Mouse (Mus musculus) embryonic stem cell, embryonic (primary cell): ENCODE results near the gene Krba1.

Source experiments
- CTCF ChIA-PET, 4 experiments: fragments of 300-600 bp in 2 of 4; fragments of 350-600 bp in 2 of 4; sonication (Branson Sonifier 250); formaldehyde crosslinking; loops; one replicate each; lab custom pipeline; 2022; ENCODE audit warnings: inconsistent platforms in 2 of 4; lab: Charles Lee
- POLR2A ChIA-PET, 4 experiments: fragments of 300-600 bp in 2 of 4; fragments of 350-600 bp in 2 of 4; sonication (Branson Sonifier 250); formaldehyde crosslinking; loops; one replicate each; lab custom pipeline; 2022; ENCODE audit warnings: antibody characterized with exemption in 4 of 4, inconsistent platforms in 1 of 4; lab: Charles Lee

Gene Krba1

DNA sequence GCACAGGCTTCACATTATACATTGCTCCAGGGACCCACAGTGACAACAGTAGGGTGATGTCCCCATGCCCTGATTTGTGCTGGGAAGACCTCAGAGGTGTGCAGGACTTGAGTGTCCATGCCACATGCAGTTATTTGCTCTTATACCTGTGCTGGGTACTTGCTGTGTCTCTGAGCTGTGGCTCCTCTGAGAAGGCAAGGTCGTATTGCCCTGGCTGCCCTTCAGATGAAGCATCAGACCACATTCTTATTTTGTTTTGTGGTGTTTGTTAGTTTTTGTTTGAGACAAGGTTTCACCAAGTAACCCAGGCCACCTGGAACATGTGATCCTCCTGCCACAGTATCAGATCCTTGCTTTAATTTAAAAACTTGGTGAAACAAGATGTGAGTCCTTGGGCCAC, 19.5 kb downstream of the Krba1 start:
- POLR2A ChIA-PET, result no interaction called here

DNA sequence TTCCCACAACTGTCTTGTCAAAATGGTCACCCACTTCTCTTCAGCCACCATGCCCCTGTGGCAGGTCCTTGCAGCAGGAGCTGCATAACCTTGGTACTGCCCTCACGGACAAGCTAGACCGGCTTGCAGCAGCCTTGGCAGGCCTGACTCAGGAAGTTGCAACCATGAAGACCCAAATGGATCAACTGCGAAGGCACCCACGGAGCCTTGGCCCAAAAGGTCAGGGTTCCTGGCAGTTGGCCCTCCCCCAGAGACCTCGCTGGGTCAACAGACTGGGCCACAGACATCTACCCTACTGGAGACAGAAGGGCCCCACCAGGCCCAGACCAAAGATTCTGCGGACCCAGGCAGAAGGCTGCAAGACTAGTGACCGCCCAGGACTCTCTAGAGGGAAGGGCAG, 20.2 kb downstream of the Krba1 start:
- ChIA-PET POLR2A (no interaction called here), CTCF (interaction anchor here in 2 of 4 experiments (0.5 to 0.6 kb wide), 3 partner anchors 8 to 238 kb away, joined by 4 to 10 read pairs (median 5); no protein-coding TSS in a partner anchor)

More for the DNA sequence above, 19.5 kb downstream of the Krba1 start:
- CTCF ChIA-PET, result interaction anchor here in 1 of 4 experiments (0.5 to 0.8 kb wide), 2 partner anchors 21 to 232 kb away, joined by 4 to 10 read pairs; partner anchors contain the start of gene Gimap8

DNA sequence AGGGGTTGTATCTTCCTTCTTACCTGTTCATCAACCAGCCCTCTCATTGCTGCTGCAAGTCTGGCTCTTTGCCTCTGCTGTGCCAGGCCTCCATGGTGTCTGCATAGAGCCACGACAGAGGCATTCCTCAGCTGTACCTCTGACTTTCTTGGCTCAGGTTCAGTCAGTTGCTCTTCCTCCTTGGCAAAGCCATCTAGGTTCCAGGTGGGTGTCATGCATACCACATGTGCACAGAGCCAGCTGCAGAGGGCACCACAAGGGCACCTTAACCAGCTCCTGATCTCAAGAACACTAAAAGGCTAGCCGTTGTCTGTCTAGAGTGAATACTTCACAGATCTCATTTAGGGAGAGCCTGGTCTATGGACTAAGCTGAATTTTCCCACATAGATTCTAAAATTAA, 21.1 kb downstream of the Krba1 start:
- CTCF ChIA-PET, result no interaction called here
- POLR2A ChIA-PET, result no interaction called here

DNA sequence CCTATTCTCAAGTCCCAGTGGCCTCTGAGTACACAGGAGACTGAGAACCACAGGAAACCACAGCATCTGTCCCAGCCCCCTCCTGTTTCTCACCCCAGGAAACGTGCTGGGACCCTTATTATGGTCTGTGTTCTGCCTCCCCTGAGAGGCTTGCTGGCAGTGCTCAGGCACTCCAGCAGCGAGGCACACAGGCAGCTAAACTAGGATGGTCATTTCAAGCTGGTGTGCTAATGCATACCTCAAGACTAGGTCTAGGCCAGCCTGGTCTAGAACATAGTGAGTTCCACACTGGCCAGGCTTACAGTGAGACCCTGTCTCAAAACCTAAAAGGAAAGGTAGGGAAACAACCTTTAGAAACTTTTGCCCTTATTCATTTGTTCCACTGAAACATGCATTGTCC, 25.3 kb downstream of the Krba1 start:
- POLR2A ChIA-PET, result interaction anchor here in 1 of 4 experiments (0.5 kb wide), 1 partner anchor 24 kb away, joined by 3 read pairs; no protein-coding TSS in a partner anchor
- CTCF ChIA-PET, result interaction anchor here in 1 of 4 experiments (0.5 kb wide), 1 partner anchor 118 kb away, joined by 3 read pairs; no protein-coding TSS in a partner anchor

DNA sequence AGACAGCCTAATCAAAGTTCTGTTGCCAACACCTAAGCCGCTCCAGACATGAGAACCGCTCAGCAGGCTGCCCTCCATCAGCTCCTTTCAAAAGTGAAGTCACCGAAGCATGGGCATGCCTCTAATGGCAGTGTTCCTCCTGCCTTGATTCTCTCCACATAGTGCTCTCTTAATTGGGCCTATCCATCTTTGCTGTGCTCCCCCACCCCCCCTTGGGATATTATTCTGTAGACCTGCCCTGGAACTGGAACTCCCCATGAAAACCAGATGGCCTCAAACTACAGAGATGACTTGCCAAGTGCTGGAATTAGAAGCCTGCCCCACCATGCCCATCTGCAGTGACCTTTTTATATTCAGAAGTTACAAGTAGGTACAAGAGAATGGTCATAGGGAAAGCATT, 27.9 kb downstream of the Krba1 start:
- CTCF ChIA-PET, result interaction anchor here in 2 of 4 experiments (0.5 to 1.0 kb wide), 3 partner anchors 135 to 347 kb away, joined by 4 to 7 read pairs (median 4); partner anchors contain the start of gene Gimap3 (in 1 of the 2)
- POLR2A ChIA-PET, result interaction anchor here in 1 of 4 experiments (0.7 kb wide), 1 partner anchor 130 kb away, joined by 3 read pairs; no protein-coding TSS in a partner anchor

DNA sequence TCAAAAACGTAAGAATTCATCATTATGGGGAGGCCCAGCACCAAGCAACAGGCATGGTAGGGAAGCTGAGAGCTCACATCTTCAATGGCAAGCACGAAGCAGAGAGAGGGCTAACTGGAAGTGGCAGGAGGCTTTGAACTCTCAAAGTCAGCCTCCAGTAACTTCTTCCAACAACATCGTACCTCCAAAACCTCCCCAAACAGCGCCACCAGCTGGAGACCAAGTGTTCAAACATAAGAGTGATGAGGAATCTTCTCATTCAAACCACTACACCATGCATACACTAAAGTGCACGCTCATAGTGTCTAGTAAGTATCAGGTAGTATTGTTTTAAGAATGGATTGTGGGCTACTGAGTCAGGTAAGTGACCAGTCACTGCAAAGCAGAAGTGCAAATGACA, 28.7 kb downstream of the Krba1 start:
- POLR2A ChIA-PET, result interaction anchor here in 2 of 4 experiments (0.6 to 1.2 kb wide), 2 partner anchors 12 to 97 kb away, joined by 3 to 5 read pairs; no protein-coding TSS in a partner anchor
- CTCF ChIA-PET, result interaction anchor here in 3 of 4 experiments (0.6 to 1.4 kb wide), 3 partner anchors 134 to 334 kb away, joined by 3 to 4 read pairs (median 3); no protein-coding TSS in a partner anchor

DNA sequence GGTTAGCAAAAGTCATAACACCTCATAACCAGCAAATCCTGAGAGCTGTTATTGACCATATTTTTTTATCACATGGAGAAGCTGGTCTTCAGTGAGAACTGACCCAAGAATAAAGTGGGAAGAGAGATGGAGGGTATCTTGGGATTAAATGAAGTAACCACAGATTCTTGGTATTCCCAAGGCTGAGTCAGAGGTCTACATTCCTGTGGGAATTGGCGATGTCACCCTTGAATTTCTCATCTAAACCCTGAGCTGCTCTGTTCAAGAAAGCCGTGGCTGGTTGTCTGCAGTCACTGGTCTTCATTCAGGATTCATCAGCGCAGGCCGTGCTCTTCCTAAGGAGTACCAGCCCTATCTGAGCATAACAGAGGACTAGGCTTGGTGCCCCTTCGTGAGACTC, 31.6 kb downstream of the Krba1 start:
- CTCF ChIA-PET, result interaction anchor here in 1 of 4 experiments (0.6 kb wide), 1 partner anchor 484 kb away, joined by 3 read pairs; no protein-coding TSS in a partner anchor
- POLR2A ChIA-PET, result no interaction called here

DNA sequence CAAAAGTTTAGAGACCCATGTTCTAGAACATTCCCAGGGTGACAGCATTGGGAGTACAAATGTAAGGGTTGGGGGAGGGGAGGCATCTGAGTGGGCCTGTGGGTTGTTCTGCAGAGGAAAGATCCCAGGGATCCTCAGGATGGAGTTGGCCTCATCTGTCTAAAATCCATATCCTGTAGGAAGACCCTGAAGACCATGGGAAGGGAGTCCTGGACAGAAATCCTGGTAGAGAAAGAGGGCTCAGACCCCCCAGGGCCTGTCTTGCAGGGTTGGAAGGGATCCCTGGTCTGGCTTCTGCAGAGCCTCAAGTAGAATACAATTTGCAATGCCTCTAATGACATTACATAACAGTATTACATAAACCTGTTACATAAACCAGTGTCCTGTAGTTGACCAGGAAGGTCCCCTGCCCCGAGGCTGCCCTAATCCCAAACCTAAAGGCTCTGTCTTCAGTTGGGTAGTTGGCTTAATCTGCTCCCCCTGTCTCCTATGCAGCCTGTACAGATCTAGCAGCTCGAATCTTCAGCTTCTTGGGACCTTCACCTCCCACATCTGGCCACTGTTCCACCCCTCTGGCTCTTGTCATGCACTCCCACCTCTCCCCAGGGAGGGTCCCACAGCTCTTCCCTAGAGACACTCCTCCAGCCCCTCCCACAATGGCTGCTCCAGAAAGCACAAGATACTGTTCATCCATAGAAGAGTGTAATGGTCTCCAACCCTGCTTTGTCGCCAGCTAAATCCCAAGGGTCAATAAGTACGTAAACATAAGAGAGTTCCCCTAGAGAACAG, 33.6 kb downstream of the Krba1 start:
- ChIA-PET POLR2A (no interaction called here), CTCF (no interaction called here)

DNA sequence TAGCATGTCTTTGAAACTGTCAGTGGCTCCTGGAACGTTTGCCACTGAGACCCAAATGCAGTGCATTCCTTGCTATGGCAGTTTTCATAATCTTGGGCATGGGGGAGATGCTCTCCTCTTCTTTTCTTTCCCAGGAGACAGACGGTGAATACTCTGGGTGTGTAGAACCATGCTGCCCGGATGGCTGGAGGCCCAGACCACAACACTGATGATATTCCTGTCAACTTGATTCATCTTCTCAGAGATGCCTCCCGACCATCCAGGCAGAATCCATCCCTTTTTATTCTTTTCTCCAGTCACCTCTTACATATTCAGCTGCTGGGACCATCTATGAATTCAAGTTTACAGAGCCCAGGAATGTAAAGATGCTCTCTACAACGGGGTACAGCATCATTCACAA, 35.4 kb downstream of the Krba1 start:
- ChIA-PET CTCF (no interaction called here), POLR2A (no interaction called here)

DNA sequence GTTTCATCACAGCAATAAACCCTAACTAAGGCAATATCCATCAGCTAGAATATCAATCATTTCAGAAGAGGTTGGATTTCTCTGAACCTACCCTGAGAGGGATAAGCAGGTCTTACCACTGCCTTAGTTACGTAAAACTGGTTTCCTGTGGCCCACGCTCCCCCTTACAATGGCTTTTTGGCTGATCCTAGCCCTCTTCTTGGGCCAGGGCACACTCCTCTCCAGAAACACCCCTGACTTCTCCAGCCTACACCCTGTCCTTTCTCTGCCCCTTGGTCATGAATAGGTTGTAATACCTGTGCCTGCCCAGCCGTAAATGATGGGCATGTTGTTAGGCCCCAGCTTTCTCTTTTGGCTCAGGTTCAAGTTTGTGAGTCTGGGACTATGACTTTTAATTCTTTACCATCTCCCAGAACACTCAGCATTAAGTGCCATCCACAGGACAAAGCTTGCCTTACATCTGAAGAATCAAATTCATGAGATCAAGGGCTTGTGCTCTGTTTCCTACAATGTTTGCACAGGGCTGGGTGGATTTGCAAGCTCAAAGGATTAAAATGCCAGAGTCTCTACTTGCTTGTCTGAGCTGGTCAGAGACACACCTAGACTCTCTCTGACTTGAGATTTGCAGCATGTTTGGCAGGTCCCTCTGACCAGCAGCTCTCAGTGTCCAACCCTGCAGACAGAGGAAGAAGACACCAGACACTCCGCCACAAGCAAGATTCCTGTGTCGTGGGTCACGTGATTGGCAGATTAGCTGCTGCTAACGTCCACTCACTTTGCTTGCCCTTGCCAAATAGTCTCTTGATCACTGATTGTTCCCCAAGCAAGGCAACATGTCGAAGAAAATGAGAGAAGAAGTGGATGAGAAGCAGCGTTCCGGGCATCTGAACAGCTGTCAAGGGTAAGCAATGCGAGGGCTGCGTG, 37.8 kb downstream of the Krba1 start:
- POLR2A ChIA-PET, result interaction anchor here in 2 of 4 experiments (1.2 to 1.8 kb wide), 3 partner anchors 9 to 73 kb away, joined by 3 to 8 read pairs (median 4); partner anchors contain the start of gene Zfp467 (in 1 of the 2)
- CTCF ChIA-PET, result interaction anchor here in 1 of 4 experiments (1.1 kb wide), 1 partner anchor 8 kb away, joined by 3 read pairs; no protein-coding TSS in a partner anchor

DNA sequence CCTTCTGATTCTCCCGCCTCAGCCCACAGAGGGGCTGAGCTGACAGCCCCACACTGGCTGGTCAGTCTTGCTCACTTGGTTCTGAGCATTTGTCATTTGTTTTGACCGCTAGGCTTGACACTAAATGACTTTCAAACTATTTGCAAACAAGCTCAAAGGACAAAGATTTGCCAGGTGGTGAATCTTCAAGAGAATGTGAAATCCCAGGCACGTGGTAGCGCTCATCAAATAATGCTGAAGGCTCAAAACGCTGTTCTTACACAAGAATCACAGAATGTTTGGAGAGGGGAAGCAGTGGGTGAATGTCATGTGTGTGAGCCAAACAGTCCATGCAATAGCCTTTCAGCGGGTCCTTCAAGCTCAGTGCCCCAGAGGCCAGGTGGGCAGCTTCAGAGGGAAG, 39.3 kb downstream of the Krba1 start:
- CTCF ChIA-PET, result no interaction called here
- POLR2A ChIA-PET, result interaction anchor here in 3 of 4 experiments (0.5 to 1.8 kb wide), 6 partner anchors 8 to 418 kb away, joined by 3 to 8 read pairs (median 4); partner anchors contain the start of genes Krba1 (in 1 of the 3) and Zfp467 (in 1 of the 3)

DNA sequence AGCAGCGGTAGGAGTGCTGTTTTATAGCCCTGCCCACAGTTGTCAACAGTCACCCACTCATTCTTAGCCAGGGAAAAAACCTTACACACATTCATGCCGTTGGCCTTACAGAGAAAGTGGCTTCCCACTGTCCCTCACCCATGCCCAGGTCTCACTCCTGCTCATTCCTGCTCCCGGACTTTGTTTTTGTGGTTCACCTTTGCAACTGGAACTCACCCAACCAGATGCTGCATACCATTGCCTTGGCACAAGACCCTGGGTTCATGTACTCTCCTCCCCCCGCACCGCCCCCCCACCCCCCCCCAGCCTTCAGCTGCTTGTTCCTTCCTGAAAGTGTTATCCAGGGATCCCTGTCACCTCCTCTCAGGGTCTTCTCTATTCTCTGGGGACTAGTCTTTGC, 39.7 kb downstream of the Krba1 start:
- ChIA-PET POLR2A (interaction anchor here in 2 of 4 experiments (0.5 to 1.8 kb wide), 4 partner anchors 8 to 419 kb away, joined by 3 to 8 read pairs (median 4); partner anchors contain the start of genes Krba1 (in 1 of the 2) and Zfp467 (in 1 of the 2)), CTCF (no interaction called here)

DNA sequence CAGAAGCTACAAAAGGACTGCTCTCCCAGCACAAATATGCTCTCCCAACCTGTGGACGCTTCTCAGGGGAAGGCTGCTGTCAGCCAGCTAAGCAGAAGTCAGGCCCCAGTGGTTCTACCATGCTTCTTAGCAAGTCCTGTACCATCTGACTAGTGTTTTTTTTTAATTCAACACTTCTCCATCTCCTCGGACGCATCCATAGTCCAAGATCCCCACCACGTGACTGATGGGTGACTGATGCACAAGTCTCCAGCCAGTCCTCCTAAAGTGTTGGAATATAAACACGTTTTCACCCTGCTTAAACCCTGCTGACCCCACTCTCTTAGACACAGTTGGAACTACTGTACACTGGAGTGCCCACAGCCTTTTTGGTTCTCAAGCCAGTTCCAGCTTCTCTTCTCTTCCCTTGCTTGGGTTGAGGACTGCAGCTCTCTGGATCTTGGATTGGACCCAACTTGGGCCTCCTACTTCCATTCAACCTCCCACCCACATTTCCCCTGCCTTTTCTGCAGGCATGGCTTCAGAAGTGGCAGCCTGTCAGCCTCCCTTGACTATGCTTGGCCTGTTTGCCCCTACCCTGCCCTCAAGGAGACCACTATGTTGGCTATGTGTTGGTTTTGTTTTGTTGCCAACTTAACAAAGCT, 40.4 kb downstream of the Krba1 start:
- ChIA-PET POLR2A (interaction anchor here in 2 of 4 experiments (0.6 to 1.4 kb wide), 3 partner anchors 8 to 40 kb away, joined by 3 to 7 read pairs (median 3); partner anchors contain the start of gene Krba1 (in 1 of the 2)), CTCF (no interaction called here)

DNA sequence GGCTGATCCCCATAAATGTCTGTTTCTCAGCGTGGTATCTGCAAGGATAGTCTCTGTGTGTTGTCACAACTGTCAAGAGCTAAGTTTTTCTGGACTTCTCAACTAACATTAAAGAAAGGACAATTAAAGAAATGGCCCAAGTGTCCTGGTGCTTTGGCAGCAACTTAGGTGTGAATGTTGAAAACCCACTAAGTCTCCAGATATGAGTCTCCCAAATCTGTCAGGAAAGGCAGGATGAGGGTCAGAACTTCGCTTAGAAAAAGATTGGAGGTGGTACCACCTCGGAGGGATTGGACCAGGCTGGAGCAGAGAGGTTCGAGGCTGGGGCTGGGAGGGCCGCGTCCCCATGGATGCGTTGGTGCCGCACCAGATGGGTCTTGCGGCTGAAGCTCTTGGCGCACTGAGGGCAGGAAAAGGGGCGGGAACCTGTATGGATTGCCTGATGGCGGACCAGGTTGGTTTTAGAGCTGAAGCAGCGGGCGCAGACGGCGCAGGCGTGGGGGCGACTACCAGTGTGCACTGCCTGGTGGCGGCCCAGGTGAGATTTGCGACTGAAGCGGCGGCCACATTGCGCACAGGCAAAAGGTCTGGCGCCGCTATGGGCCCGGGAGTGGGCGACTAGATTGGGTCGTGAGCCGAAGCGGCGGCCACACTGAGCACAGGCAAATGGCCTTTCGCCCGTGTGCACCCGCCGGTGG, 42.4 kb downstream of the Krba1 start:
- CTCF ChIA-PET, result interaction anchor here in 1 of 4 experiments (0.6 kb wide), 1 partner anchor 260 kb away, joined by 3 read pairs; no protein-coding TSS in a partner anchor

DNA sequence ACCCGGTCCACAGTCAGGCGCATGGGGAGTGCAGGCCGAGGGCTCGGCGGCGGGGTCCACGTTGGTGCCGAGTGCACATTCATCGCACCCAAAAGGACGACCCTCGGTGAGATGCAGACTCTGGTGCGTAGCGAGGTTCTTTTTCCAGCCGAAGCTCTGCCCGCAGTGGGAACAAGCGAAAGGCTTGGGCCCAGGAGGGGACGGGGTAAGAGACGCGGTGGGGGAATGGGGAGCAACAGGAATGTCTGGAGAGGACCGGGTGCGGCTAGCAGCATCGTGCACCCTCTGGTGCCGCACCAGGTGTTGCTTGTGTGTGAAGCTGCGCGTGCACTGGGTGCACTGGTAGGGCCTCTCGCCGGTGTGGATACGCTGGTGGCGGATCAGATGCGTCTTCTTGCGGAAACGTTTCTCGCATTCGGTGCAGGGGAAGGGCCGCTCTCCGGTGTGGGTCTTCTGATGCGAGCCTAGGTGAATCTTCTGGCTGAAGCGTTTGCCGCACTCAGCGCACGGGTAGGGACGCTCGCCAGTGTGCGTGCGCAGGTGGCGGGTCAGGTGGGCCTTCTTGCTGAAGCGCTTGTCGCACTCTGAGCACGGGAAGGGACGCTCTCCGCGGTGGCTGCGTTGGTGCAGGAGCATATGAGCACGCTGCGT, 43.2 kb downstream of the Krba1 start:
- CTCF ChIA-PET, result interaction anchor here in 1 of 4 experiments (0.6 to 1.2 kb wide), 2 partner anchors 13 to 260 kb away, joined by 3 read pairs; no protein-coding TSS in a partner anchor

More for the DNA sequence above, 42.4 kb downstream of the Krba1 start:
- POLR2A ChIA-PET, result interaction anchor here in 2 of 4 experiments (0.9 to 1.8 kb wide), 5 partner anchors 33 to 600 kb away, joined by 3 to 4 read pairs (median 3); partner anchors contain the start of genes Atp6v0e2 (in 1 of the 2) and Krba1 (in 1 of the 2)

DNA sequence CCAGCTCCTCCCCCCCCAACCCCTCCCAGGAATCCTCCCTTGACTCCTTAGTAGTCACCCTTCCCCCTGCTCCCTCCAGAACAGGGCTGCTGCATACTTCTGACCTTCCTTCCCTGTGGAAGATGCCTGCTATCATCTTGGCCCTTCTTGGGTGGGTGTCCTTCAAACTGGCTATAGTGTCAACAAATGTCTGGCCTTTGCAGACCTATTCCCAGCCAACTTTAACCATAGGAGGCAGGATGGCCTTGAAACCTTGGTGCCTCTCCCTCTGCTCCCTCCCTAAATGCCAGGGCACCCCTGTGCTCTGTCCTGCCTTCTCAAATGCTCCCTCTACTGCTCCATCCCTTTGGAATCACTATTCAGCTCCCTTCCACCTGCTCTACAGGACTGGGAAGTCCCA, 44.3 kb downstream of the Krba1 start:
- POLR2A ChIA-PET, result interaction anchor here in 2 of 4 experiments (0.9 to 1.0 kb wide), 3 partner anchors 8 to 162 kb away, joined by 3 read pairs; partner anchors contain the start of gene Sspo (in 1 of the 2)

More for the DNA sequence above, 43.2 kb downstream of the Krba1 start:
- POLR2A ChIA-PET, result interaction anchor here in 2 of 4 experiments (0.9 to 1.8 kb wide), 4 partner anchors 91 to 600 kb away, joined by 3 to 4 read pairs (median 3); partner anchors contain the start of gene Atp6v0e2 (in 1 of the 2)

More for the DNA sequence above, 44.3 kb downstream of the Krba1 start:
- CTCF ChIA-PET, result interaction anchor here in 1 of 4 experiments (0.5 to 1.2 kb wide), 2 partner anchors 14 to 262 kb away, joined by 3 read pairs; no protein-coding TSS in a partner anchor
